Comparison of ENCODE assay signal across 8 mouse cellular contexts in genomic region chr11:75999440-76000155, GRCm38 (mm10). TPM values are rescaled to one million over a fixed set of nuclear protein-coding genes. Genes with fewer than 3 reads are reported as not detected.
DNase-seq lines count a peak whose midpoint lies in the region; ATAC-seq and TF ChIP-seq lines count a peak whose summit lies in the region.

1700016K19Rik (plus strand) TSS chr11:75999912.

- CTCF ChIA-PET in Patski (lab: Charles Lee), result interaction anchor here (1.6 kb wide), 1 partner anchor 10 kb away, joined by 6 read pairs; no protein-coding TSS in a partner anchor

- peak within 1 kb of the TSS; percentile 50 for H3K9ac ChIP-seq in hindbrain, embryonic 15.5 days

- 13% methylated on average over 35 of the region's 36 CpGs for WGBS in hindbrain, embryonic 15.5 days

- no peaks in the 10 kb centered on the region for H3K9me3 ChIP-seq in hindbrain, embryonic 15.5 days

- H3K4me1 ChIP-seq in hindbrain, embryonic 15.5 days (replicated peaks), result peaks cover 9% of the 10 kb centered on the region

- H3K27me3 ChIP-seq in Patski, result peaks cover 13% of the 10 kb centered on the region
- H3K27me3 ChIP-seq in hindbrain, embryonic 15.5 days, result peaks cover 4% of the 10 kb centered on the region; the same call in 1 of the 2 replicates

- H3K36me3 ChIP-seq in hindbrain, embryonic 15.5 days, result no peaks in the 10 kb centered on the region

- POLR2A ChIA-PET in Patski (lab: Charles Lee), result interaction anchor here (0.5 kb wide), 1 partner anchor 247 kb away, joined by 3 read pairs; no protein-coding TSS in a partner anchor

- DNase-seq in Patski (ENCODE audit: low read depth, low spot score), result peak; percentile 22
- DNase-seq in cerebellum, postnatal 25 days, result peak; percentile 88 to 91
- DNase-seq in frontal cortex, postnatal 36 days (ENCODE audit: low spot score in 2 of 2), result peak; percentile 79 to 87
- peak; percentile 68 to 74 for DNase-seq in layer of hippocampus, postnatal 36 days
- peak; percentile 84 for DNase-seq in lung, postnatal 25 days (ENCODE audit: low spot score)
- DNase-seq in retina, postnatal 1 day, result peak; percentile 94
- DNase-seq in thymus, postnatal 4 days, result peak; percentile 93

- no peak within 1 kb of the TSS for H3K27ac ChIP-seq in hindbrain, embryonic 15.5 days (replicated peaks)

- ATAC-seq in Patski, result peak; percentile 54
- ATAC-seq in hindbrain, embryonic 15.5 days (ENCODE audit: low FRiP score, low read depth), result peak; percentile 87

- in situ Hi-C loops in Patski (cut with MboI; ENCODE audit: low pct_unique_long_range_greater_than_20kb), result loop anchor here (10.0 kb wide), 1 partner anchor 405 kb away; the partner anchor contains the start of gene Timm22

- peak; percentile 91 for TF ChIP-seq CTCF in Patski (IDR thresholded peaks at IDR 0.05)

- H3K4me2 ChIP-seq in hindbrain, embryonic 15.5 days, result peak within 1 kb of the TSS; percentile 94

- H3K4me3 ChIP-seq in hindbrain, embryonic 15.5 days, result peak within 1 kb of the TSS; percentile 71

RNA-seq across cellular contexts. Expression of gene 1700016K19Rik, which starts in this region (rescaled TPM):
- 0.19 TPM for polyA plus RNA-seq in Patski (2021)
- polyA plus RNA-seq in hindbrain, embryonic 15.5 days (2015; fragmentation: Nextera tagmentation; extraction: Ambion mirVana), result 4.3 and 5.0 TPM in 2 replicates
- total RNA-seq in layer of hippocampus, postnatal 36 days (2021), result 1 to 10 TPM; 1.8 to 2.3 TPM

Comparison
In these comparisons a context has a peak if more than half of its experiments do, and no peak if none do; other contexts are left out.
1. Peak in DNase-seq and ATAC-seq in Patski; RNA of the gene not detected or under 1 TPM.
2. DNase-seq: peak in every context shown above with its lines; median percentile 94 in retina, postnatal 1 day; 93 in thymus, postnatal 4 days; 90 in cerebellum, postnatal 25 days; 84 in lung, postnatal 25 days; 83 in frontal cortex, postnatal 36 days; 71 in layer of hippocampus, postnatal 36 days; 22 in Patski.